Mouse (Mus musculus) forelimb bud, embryonic 11.5 days (tissue): ENCODE results near the gene Spon2.

Experiments used
- DNase-seq: peaks from one replicate; pipeline ENCODE4 v3.0.0-alpha.2; 2012; ENCODE audit warnings: low read depth, low spot score

Spon2 gene

GRCm38 (mm10) chr5:33218746-33219449 lies 643 bp upstream of the Spon2 start:
- DNase-seq, result no peak

- no peak for DNase-seq
Measured at GRCm38 (mm10) chr5:33217663-33218062, 592 bp downstream of the Spon2 start.

- DNase-seq, result no peak
Measured at GRCm38 (mm10) chr5:33214723-33215122, 3.5 kb downstream of the Spon2 start.

GRCm38 (mm10) chr5:33211254-33211653 lies 7.0 kb downstream of the Spon2 start:
- DNase-seq, result no peak

- no peak for DNase-seq
Measured at GRCm38 (mm10) chr5:33210515-33210914, 7.7 kb downstream of the Spon2 start.

- no peak for DNase-seq
Measured at GRCm38 (mm10) chr5:33208533-33209245, 9.6 kb downstream of the Spon2 start.

GRCm38 (mm10) chr5:33207136-33207535 lies 11.1 kb downstream of the Spon2 start:
- no peak for DNase-seq

- no peak for DNase-seq
Measured at GRCm38 (mm10) chr5:33206328-33206727, 11.9 kb downstream of the Spon2 start.

GRCm38 (mm10) chr5:33204284-33204683 lies 14.0 kb downstream of the Spon2 start:
- DNase-seq, result no peak

- DNase-seq, result peak; percentile 86
Measured at GRCm38 (mm10) chr5:33203691-33204242, 14.5 kb downstream of the Spon2 start.

GRCm38 (mm10) chr5:33203171-33203565 lies 15.1 kb downstream of the Spon2 start:
- no peak for DNase-seq

- DNase-seq, result no peak
Measured at GRCm38 (mm10) chr5:33202516-33203170, 15.6 kb downstream of the Spon2 start.

GRCm38 (mm10) chr5:33201697-33202096 lies 16.6 kb downstream of the Spon2 start:
- no peak for DNase-seq

GRCm38 (mm10) chr5:33200071-33200470 lies 18.2 kb downstream of the Spon2 start:
- no peak for DNase-seq

GRCm38 (mm10) chr5:33195246-33195852 lies 22.9 kb downstream of the Spon2 start:
- no peak for DNase-seq

GRCm38 (mm10) chr5:33193567-33193966 lies 24.7 kb downstream of the Spon2 start:
- no peak for DNase-seq
